Mouse (Mus musculus) kidney, postnatal 0 days (tissue): ENCODE results near the gene Fam221b. TPM values are rescaled to one million over a fixed set of nuclear protein-coding genes. Genes with fewer than 3 reads are reported as not detected.

Experiments used
- ATAC-seq: fragments of 200-750 bp; cut with Nextera tagmentation; replicated peaks from 2 replicates; pipeline ENCODE4 v1.8.0; 2017; ENCODE audit warnings: low read depth, moderate number of reproducible peaks, moderate TSS enrichment, moderate library complexity; ENCODE audit not compliant: low FRiP score
- DNase-seq: peaks from one replicate; pipeline ENCODE4 v3.0.0-alpha.2; 2016; ENCODE audit warnings: low spot score
- H3K27ac ChIP-seq: fragments of 300-500 bp; sonication (generic); 2 replicates; pipeline ENCODE4 v1.5.1; 2014; ENCODE audit warnings: mild to moderate bottlenecking
- H3K27me3 ChIP-seq: fragments of 300-500 bp; sonication (generic); 2 replicates; pipeline ENCODE4 v1.6.1; 2014; ENCODE audit warnings: low read length, mixed read lengths; ENCODE audit not compliant: insufficient read depth
- H3K36me3 ChIP-seq: fragments of 300-500 bp; sonication (generic); 2 replicates; pipeline ENCODE4 v1.6.1; 2014; ENCODE audit warnings: low read length, mixed read lengths; ENCODE audit not compliant: insufficient read depth
- H3K4me1 ChIP-seq: fragments of 300-500 bp; sonication (generic); replicated peaks from 2 replicates; pipeline ENCODE4 v1.6.1; 2014; ENCODE audit warnings: antibody characterized with exemption, low read length, mixed read lengths; ENCODE audit not compliant: insufficient read depth
- H3K4me2 ChIP-seq: fragments of 300-500 bp; sonication (generic); 2 replicates; pipeline ENCODE4 v1.6.1; 2014; ENCODE audit warnings: mild to moderate bottlenecking, low read length, moderate library complexity, mixed read lengths
- H3K4me3 ChIP-seq: fragments of 300-500 bp; sonication (generic); replicated peaks from 2 replicates; pipeline ENCODE4 v1.5.1; 2014; ENCODE audit warnings: low read depth, low read length
- H3K9ac ChIP-seq: fragments of 300-500 bp; sonication (generic); 2 replicates; pipeline ENCODE4 v1.6.1; 2014; ENCODE audit warnings: low read depth, low read length
- H3K9me3 ChIP-seq: fragments of 300-500 bp; sonication (generic); replicated peaks from 2 replicates; pipeline ENCODE4 v1.6.1; 2016; ENCODE audit warnings: low read length, inconsistent platforms, mixed read lengths
- CTCF ChIP-seq: IDR thresholded peaks from 2 replicates; pipeline ENCODE4 v1.5.1; 2016; ENCODE audit warnings: antibody characterized with exemption, low read depth, mild to moderate bottlenecking, moderate library complexity
- WGBS: fragments of 180-500 bp; shearing (Covaris S2); extraction: QIAGEN DNeasy Blood & Tissue Kit; methylation state at CpG from one replicate; pipeline ENCODE4 v1.1.7; 2014; 5-methylcytosine and 5-hydroxymethylcytosine counted together
- polyA plus RNA-seq: library from polyadenylated mRNA; unstranded; fragments of >200 nt; fragmentation: Nextera tagmentation; extraction: Ambion mirVana; gene quantifications from 2 replicates; pipeline ENCODE4 v1.2.1, GENCODE M21; 2015

Fam221b gene
- polyA plus RNA-seq, 1 experiment from 2014 or later = 2.9 TPM

DNA sequence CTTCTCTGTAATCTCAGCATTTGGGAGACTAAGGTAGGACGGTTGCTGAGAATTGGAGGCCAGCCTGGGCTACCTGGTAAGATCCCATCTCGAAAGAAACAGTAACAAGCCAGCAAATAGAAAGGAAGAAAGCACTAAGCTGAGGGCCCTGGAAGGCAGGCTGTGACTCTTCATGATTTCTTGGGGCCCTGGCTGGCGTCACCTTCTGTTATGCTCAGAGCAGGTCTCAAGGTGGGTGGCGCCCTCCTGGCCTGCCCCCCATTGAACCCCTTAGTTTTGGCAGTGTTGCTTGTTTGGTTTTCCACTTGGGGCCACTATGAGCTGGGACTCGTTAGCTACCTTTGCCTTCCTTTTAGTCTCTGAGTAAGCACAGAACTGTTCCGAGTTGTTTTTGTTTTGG lies 32.2 kb downstream of the Fam221b start:
- ATAC-seq (no peak), DNase-seq (no peak)
- no peak for TF ChIP-seq CTCF
- Histone ChIP-seq H3K4me1 (0 out of 2 replicates have a peak, but pooled peaks cover 8% of the 10 kb centered on the region), H3K27ac (no peak overlapping the region), H3K9ac (no peak overlapping the region), H3K36me3 (no peaks in the 10 kb centered on the region), H3K27me3 (no peaks in the 10 kb centered on the region), H3K4me3 (no peak overlapping the region), H3K9me3 (no peaks in the 10 kb centered on the region), H3K4me2 (no peak overlapping the region)
- WGBS = 83% methylated on average over 6 of the region's 6 CpGs

DNA sequence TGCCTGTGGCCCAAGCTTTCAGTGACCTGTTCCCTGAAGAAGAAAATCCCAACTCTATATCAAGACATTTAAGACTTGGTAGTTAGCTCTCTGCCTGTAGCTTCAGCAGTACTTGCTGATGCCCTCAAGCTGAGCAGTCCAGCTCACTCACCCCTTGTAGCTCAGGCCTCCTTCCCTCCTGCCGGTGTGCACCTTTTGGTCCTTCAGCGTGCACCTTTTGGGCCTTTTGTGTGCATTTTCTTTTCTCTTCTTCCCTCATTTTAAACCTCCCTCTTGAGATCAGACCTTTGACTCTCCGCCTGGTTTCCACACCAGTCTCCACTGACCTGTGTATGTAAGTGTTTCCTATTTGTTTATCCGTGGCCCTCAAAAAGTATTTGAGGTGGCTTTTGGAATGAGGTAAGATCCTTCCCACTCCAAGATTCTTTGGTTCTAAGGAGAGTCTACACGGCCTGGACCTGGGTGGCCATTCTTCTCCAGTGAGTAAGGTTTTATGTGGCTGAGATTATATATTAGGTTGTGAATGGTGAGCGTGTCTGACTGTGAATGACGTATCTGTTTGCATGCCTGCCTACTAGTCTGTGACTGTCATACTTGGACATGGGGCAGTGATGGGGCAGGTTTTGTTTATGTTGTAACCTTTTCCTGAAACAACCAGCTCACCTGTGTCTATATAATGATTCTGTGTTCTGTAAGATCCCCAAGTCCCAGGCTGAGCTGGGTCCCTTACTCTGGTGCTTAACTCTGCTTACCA lies 34.1 kb downstream of the Fam221b start:
- no peak overlapping the region for H3K9ac ChIP-seq
- 78% methylated on average over 7 of the region's 7 CpGs for WGBS
- H3K4me3 ChIP-seq = no peak overlapping the region
- peaks cover 13% of the 10 kb centered on the region; the same call in 1 of the 2 replicates for H3K4me1 ChIP-seq
- H3K36me3 ChIP-seq = no peaks in the 10 kb centered on the region
- no peak for ATAC-seq
- H3K4me2 ChIP-seq = no peak overlapping the region
- no peaks in the 10 kb centered on the region for H3K27me3 ChIP-seq
- TF ChIP-seq CTCF = no peak
- no peak overlapping the region for H3K27ac ChIP-seq
- no peak for DNase-seq
- H3K9me3 ChIP-seq = no peaks in the 10 kb centered on the region

DNA sequence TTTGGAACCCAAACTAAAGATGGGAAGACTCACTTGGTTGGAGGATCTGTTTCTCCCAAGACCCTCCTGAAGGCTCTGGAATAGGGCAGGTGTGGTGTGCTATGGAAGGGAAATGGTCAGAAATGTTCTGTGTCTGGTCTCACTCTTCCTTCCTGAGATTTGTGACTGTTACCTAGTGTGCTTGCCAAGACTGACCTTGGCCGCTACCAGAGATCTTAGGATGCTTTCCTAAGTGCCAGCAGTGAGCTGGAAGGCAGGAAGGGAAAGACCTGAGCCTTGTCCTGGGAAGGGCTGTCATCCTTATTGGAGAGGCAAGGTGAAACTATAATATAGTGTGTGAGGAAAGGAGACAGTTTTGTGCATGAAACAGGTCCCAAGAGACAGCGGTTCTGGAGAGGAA lies 35.2 kb downstream of the Fam221b start:
- WGBS = 94% methylated on average over 2 of the region's 2 CpGs
- ATAC-seq (no peak), DNase-seq (no peak)
- no peak for TF ChIP-seq CTCF
- peaks cover 13% of the 10 kb centered on the region; the same call in 1 of the 2 replicates for H3K4me1 ChIP-seq
- H3K36me3 ChIP-seq = no peaks in the 10 kb centered on the region
- H3K4me2 ChIP-seq = no peak overlapping the region
- no peaks in the 10 kb centered on the region for H3K9me3 ChIP-seq
- no peaks in the 10 kb centered on the region for H3K27me3 ChIP-seq
- H3K27ac ChIP-seq = no peak overlapping the region
- H3K9ac ChIP-seq = no peak overlapping the region
- no peak overlapping the region for H3K4me3 ChIP-seq

- H3K9me3 ChIP-seq = no peaks in the 10 kb centered on the region
- H3K9ac ChIP-seq = no peak overlapping the region
- peaks cover 13% of the 10 kb centered on the region; the same call in 1 of the 2 replicates for H3K4me1 ChIP-seq
- no peak overlapping the region for H3K27ac ChIP-seq
- H3K36me3 ChIP-seq = no peaks in the 10 kb centered on the region
- no peak overlapping the region for H3K4me3 ChIP-seq
- 83% methylated on average over 8 of the region's 8 CpGs for WGBS
- DNase-seq (no peak), ATAC-seq (no peak)
- no peaks in the 10 kb centered on the region for H3K27me3 ChIP-seq
- no peak overlapping the region for H3K4me2 ChIP-seq
- TF ChIP-seq CTCF = no peak
Observed at GRCm38 (mm10) chr4:43633296-43633695, 35.6 kb downstream of the Fam221b start.

DNA sequence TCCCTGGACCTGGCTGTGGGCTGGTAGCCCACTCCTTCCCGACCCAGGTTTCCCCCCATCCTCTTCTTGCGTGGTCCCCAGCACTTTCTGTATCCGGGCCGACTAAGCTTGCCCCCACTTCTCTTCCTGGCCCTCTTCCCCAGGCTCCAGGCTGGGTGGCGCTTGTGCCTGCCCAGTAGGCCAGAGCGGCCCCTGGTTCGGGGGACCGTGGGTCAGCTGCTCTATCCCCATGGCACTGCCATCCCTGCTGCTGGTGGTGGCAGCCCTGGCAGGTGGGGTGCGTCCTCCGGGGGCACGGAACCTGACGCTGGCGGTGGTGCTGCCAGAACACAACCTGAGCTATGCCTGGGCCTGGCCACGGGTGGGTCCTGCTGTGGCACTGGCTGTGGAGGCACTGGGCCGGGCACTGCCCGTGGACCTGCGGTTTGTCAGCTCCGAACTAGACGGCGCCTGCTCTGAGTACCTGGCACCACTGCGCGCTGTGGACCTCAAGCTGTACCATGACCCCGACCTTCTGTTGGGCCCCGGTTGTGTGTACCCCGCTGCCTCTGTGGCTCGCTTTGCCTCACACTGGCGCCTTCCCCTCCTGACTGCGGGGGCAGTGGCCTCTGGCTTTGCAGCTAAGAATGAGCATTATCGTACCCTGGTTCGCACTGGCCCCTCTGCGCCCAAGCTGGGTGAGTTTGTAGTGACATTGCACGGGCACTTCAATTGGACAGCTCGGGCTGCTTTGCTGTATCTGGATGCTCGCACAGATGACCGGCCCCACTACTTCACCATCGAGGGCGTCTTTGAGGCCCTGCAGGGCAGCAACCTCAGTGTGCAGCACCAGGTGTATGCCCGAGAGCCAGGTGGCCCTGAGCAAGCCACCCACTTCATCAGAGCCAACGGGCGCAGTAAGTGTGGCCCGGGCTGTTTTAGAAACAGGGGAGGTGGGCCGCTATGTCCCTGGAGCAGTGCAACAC lies 36.7 kb downstream of the Fam221b start:
- no peak for TF ChIP-seq CTCF
- H3K4me1 ChIP-seq = peaks cover 13% of the 10 kb centered on the region; the same call in 1 of the 2 replicates
- 0 out of 2 replicates have a peak overlapping the region, but pooled peaks have one; percentile 64 for H3K27ac ChIP-seq
- no peaks in the 10 kb centered on the region for H3K36me3 ChIP-seq
- H3K4me3 ChIP-seq = peak overlapping the region; percentile 61
- ATAC-seq (peak; percentile 3; the same call in 1 of the 2 replicates), DNase-seq (no peak)
- H3K27me3 ChIP-seq = no peaks in the 10 kb centered on the region
- peak overlapping the region; percentile 91 for H3K4me2 ChIP-seq
- H3K9me3 ChIP-seq = no peaks in the 10 kb centered on the region
- peak overlapping the region; percentile 80 for H3K9ac ChIP-seq
- 46% methylated on average over 42 of the region's 42 CpGs for WGBS
